Mouse (Mus musculus): ENCODE measurements around the gene Tppp. TPM values are rescaled to one million over a fixed set of nuclear protein-coding genes. Genes with fewer than 3 reads are reported as not detected.

Tppp gene
- polyA plus RNA-seq (2012; rRNA removed), result 0.27 and 0.30 TPM in 2 replicates

DNA sequence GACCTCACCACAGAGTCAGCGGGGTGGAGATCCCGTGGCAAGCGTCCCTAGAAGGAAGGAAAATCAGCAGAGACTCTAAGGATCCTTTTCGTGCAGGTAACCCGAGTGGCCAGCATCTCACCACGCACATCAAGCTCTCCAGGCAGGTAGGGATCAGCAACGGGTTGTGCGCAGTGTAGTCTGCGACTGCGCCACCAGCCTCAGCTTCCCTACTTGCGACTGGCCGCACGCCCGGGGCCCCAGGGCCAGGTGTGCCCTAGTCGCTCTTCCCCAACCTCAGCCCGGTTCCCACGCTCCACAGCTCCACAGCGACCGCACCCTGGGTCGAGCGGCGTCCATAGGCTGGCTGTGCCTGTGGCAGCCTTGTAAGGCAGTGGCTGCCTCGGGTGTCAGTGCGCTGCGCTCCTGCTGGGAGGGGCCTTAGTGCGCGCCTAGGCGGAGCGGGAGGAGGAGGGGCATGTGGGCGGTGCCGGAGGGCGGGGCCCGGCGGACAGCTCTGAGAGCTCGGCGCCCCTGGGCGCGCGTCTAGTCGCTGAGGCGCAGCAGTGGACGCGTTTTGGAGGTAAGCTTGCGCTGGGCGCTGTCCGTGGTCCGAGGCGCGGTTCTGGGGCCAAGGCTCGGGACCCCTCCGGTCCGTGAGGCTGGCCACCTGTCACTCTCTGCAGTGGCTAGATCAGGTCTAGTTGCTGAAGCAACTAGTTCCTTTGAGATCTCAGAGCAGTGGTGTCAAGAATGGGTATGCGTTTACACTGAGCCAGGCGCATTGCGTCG, at the start of gene Tppp:
Gene Tppp (plus strand): TSS at position 460 of the 771 bp plus-strand sequence.

DNA sequence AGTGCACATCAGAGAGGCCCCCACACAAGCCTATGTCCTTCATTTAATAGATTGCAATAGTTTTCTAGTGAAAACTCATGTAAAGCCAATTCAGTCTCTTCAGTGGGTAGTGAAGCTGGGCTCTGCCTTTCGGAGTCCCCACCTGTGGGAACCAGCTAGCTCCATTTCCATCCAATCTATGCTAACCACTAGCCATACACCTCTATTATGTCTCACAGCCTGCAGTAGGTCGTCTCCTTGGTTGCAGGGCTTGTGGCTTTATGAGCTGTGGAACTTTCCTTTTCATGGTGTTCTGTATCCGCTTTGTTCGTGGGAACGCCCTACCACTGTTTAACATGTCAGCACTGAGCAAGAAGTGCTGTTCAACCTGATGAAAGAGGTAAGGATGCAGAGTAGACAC, 45.7 kb upstream of the Tppp start, which contains the start of gene Zdhhc11:
Gene Zdhhc11 (plus strand): TSS at position 301 of the 400 bp plus-strand sequence.

DNA sequence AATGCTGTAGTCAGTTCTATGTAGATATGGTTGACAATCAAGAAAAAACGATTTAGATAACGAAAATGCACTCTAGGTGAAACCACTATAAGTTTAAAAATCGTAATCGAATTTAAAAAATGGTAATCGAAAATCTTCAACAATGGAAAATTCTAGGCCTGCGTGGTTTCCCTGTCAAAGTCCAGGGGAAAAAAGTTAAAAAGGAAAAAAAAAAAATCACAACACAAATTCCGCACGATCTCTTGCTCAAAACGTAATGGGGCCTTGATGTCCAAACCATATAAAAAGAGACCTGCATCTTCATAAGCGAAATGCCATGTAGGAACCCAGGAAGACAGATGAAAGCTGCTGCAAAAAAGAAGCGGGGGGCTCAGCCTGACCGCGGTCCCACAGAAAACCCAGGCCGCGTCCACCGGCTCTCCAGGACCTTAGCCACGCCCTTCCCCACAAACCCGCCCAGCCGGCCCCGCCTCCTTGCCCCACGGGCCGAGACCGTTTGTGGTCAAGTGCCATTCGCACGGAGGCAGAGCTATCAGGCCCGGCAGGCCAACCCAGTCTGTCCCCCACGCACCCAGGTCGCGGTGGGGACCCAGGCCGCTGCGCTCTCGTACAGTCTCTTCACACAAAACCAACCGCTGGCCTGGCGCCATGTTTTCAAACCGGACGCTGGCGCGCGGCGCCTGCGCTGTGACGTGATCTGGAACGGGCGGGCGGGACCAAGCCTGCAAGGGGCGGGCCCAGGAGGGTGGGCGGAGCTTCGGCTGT, 52.6 kb downstream of the Tppp start, which contains the start of gene Cep72:
Gene Cep72 (minus strand): TSS at position 687 of the 765 bp plus-strand sequence.

Other genes with a start within 250 kb of the Tppp start
- 0.12 and 0.20 TPM in 2 replicates for gene Nkd2, start 161.8 kb upstream of the Tppp start, polyA plus RNA-seq (2012; rRNA removed)
- gene Trip13, start 71.6 kb upstream of the Tppp start, polyA plus RNA-seq (2012; rRNA removed), result 12.1 and 13.4 TPM in 2 replicates
- 17.8 and 18.6 TPM in 2 replicates for gene Brd9, start 71.6 kb upstream of the Tppp start, polyA plus RNA-seq (2012; rRNA removed)
- gene Zdhhc11, start 45.6 kb upstream of the Tppp start, polyA plus RNA-seq (2012; rRNA removed), result not detected in 2 replicates
- gene Cep72, start 52.9 kb downstream of the Tppp start, polyA plus RNA-seq (2012; rRNA removed), result 5.4 and 6.0 TPM in 2 replicates
- gene Slc9a3, start 112.0 kb downstream of the Tppp start, polyA plus RNA-seq (2012; rRNA removed), result not detected in 2 replicates
- 10.8 and 12.9 TPM in 2 replicates for gene Exoc3, start 199.3 kb downstream of the Tppp start, polyA plus RNA-seq (2012; rRNA removed)

All from liver, embryonic 14 days (tissue).